Mouse (Mus musculus) thymus, adult 2 months (tissue): ENCODE results near the gene Mettl24. TPM values are rescaled to one million over a fixed set of nuclear protein-coding genes. Genes with fewer than 3 reads are reported as not detected.

Experiments used
- DNase-seq: peaks from one replicate; pipeline ENCODE4 v3.0.0; 2021
- H3K27ac ChIP-seq: fragments of 200-500 bp; 2 replicates; pipeline ENCODE4 v1.5.1; 2012; ENCODE audit warnings: low read length, control low read depth; ENCODE audit not compliant: control insufficient read depth, insufficient read depth
- H3K27me3 ChIP-seq: fragments of 200-500 bp; 2 replicates; pipeline ENCODE4 v1.6.1; 2012; ENCODE audit warnings: mild to moderate bottlenecking, low read length, moderate library complexity, mixed read lengths; ENCODE audit not compliant: control insufficient read depth, insufficient read depth
- H3K36me3 ChIP-seq: fragments of 200-500 bp; 2 replicates; pipeline ENCODE4 v1.6.1; 2012; ENCODE audit warnings: mild to moderate bottlenecking, low read length, moderate library complexity; ENCODE audit not compliant: control insufficient read depth, insufficient read depth
- H3K4me1 ChIP-seq: fragments of 200-500 bp; replicated peaks from 2 replicates; pipeline ENCODE4 v1.6.1; 2012; ENCODE audit warnings: low read length; ENCODE audit not compliant: control insufficient read depth, insufficient read depth
- H3K4me3 ChIP-seq: fragments of 200-500 bp; 2 replicates; pipeline ENCODE4 v1.5.1; 2012; ENCODE audit warnings: mild to moderate bottlenecking, low read length, control low read depth, moderate library complexity; ENCODE audit not compliant: control insufficient read depth, insufficient read depth
- CTCF ChIP-seq: fragments of 200-500 bp; IDR thresholded peaks from 2 replicates; pipeline ENCODE4 v1.5.1; 2012; ENCODE audit warnings: mild to moderate bottlenecking, control low read depth, low read length, moderate library complexity, borderline replicate concordance; ENCODE audit not compliant: control insufficient read depth, poor library complexity, insufficient read depth; ENCODE audit errors: extremely low read depth
- POLR2A ChIP-seq: fragments of 200-500 bp; IDR thresholded peaks from 2 replicates; pipeline ENCODE4 v1.6.1; 2012; ENCODE audit warnings: mild to moderate bottlenecking, low read length, control low read depth, moderate library complexity; ENCODE audit not compliant: control insufficient read depth, poor library complexity, insufficient read depth; ENCODE audit errors: extremely low read depth
- WGBS: fragments of 180-500 bp; shearing (Covaris S2); methylation state at CpG from one replicate; pipeline ENCODE4 v1.1.7; 2018; 5-methylcytosine and 5-hydroxymethylcytosine counted together
- polyA plus RNA-seq: library from polyadenylated mRNA; depleted of rRNA; stranded (reverse); fragments of >200 nt; gene quantifications from 2 replicates; pipeline ENCODE4 v1.2.3, GENCODE M21; 2012

Mettl24 gene
- polyA plus RNA-seq, 1 experiment = 0.36 TPM

DNA sequence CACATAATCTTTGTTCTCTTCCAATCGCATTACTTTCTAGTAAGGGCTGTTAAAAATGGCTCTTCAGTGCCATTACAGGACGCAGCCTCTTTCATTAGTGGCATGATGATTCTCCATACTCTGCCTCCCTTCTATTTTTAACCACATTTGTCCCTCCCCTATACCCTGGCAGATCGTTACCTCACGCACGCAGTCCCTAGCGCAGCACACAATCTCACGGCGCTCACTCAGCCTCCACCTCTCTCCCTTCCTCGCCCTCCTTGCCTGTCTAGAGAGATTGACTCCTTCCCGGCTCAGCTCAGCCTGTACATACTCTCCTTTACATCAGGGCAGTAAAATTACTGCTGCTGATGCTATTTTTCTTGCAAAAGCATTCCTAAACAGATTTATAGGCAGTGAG, 161.5 kb downstream of the Mettl24 start:
- no peak for TF ChIP-seq POLR2A
- no peak for TF ChIP-seq CTCF
- H3K27ac ChIP-seq = no peak overlapping the region
- DNase-seq = no peak
- H3K36me3 ChIP-seq = peaks cover 53% of the 10 kb centered on the region
- no peak overlapping the region for H3K4me3 ChIP-seq
- 96% methylated on average over 10 of the region's 10 CpGs for WGBS
- no peaks in the 10 kb centered on the region for H3K27me3 ChIP-seq
- no peaks in the 10 kb centered on the region for H3K4me1 ChIP-seq

- Histone ChIP-seq H3K27me3 (no peaks in the 10 kb centered on the region), H3K36me3 (peaks cover 49% of the 10 kb centered on the region), H3K27ac (no peak overlapping the region), H3K4me3 (no peak overlapping the region), H3K4me1 (no peaks in the 10 kb centered on the region)
- DNase-seq = no peak
- TF ChIP-seq CTCF (no peak), POLR2A (no peak)
- 97% methylated on average over 6 of the region's 6 CpGs for WGBS
Observed at GRCm38 (mm10) chr10:40845626-40846025, 162.5 kb downstream of the Mettl24 start.

DNA sequence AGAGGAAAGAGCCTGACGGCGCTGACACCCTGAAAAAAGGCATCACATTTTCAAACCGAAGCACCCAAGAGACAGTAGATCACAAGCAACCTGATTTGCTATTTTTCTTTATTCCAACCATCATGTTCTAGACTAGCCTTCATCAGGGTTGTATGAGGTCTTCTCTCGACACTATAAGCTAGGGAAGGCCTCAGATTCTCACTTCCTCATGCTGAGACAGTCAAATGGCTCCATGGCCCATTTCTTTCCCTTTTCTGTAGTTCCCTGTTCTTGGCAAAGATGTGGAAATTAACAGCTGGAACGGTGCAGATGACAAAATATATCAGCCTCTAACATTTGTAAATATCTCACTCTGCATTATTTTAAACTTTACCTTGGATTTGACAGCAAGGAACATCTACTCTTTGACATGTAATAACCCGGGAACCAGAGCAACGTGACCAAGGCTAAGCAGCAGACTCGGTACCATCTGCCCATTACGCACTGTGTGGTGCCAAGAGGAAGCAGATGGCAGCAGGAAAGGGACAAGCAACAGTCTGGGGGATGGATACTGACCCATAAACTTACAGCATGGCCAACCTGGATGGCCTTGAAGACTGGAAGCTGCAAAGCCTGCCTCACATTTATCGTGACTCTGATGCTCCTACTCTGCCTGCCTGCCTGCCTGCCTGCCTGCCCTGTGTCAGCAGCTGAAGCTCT, 164.2 kb downstream of the Mettl24 start:
- Histone ChIP-seq H3K4me3 (no peak overlapping the region), H3K4me1 (no peaks in the 10 kb centered on the region), H3K27ac (no peak overlapping the region), H3K36me3 (peaks cover 41% of the 10 kb centered on the region), H3K27me3 (no peaks in the 10 kb centered on the region)
- DNase-seq = no peak
- WGBS = 94% methylated on average over 10 of the region's 10 CpGs
- TF ChIP-seq POLR2A (no peak), CTCF (no peak)

DNA sequence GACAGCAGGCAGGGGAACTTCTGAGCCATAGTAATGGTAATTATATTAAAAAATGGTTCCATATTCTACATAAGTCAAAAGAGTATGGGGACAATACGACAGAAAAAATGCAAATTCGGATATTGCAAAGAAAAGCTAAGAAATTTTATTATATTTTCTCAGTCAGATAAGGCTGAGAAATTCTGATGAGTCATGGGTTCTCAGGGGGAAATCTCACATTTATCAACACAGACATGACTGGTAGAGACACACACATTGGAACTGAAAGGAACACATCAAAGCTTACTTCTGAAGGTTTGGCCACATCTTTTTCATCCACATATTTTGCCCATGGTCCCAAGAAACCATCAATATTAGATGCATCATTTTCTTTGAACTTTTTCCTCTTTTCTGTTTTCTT, 167.6 kb downstream of the Mettl24 start:
- Histone ChIP-seq H3K27ac (no peak overlapping the region), H3K36me3 (peaks cover 22% of the 10 kb centered on the region), H3K4me3 (no peak overlapping the region), H3K4me1 (no peaks in the 10 kb centered on the region), H3K27me3 (no peaks in the 10 kb centered on the region)
- no peak for DNase-seq
- WGBS = 94% methylated on average over 2 of the region's 2 CpGs
- TF ChIP-seq POLR2A (no peak), CTCF (no peak)

DNA sequence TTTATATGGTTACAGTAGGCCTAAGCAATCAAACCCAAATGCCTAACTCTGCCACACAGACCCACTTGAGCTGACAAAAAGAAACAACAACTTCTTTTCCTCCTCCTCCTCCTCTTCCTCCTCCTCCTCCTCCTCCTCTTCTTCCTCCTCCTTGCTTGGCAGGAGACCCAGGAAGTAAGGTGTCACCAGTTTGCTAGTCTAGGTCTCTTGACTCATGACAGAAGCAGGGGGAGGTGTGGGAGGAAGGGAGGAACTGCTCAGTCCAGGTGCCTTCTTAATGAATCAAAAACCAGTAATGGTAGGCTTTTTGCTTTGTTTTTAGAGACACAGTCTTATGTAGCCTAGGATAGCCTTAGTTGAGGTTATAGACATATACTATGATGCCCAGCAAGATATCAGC, 168.1 kb downstream of the Mettl24 start:
- no peaks in the 10 kb centered on the region for H3K27me3 ChIP-seq
- no peaks in the 10 kb centered on the region for H3K4me1 ChIP-seq
- H3K4me3 ChIP-seq = no peak overlapping the region
- no peak for TF ChIP-seq CTCF
- TF ChIP-seq POLR2A = no peak
- no peak overlapping the region for H3K27ac ChIP-seq
- H3K36me3 ChIP-seq = peaks cover 21% of the 10 kb centered on the region
- no peak for DNase-seq

DNA sequence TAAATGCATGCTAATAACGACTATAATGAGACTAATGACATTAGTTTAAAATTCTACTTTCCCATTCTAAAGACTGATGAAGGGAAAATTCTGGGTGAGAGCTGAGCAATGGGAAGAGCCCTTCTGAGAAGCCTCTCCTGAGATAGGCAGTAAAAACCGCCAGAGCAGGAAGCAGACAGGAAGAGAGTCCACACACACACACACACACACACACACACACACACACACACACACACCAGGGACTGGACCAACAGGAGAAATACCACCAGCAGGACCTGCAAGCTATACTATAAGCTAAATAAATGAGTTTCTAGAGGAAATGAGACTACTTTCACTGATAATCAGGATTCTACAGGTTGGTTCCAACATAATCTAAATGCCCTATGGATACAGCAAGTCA, 172.5 kb downstream of the Mettl24 start:
- no peaks in the 10 kb centered on the region for H3K36me3 ChIP-seq
- no peaks in the 10 kb centered on the region for H3K4me1 ChIP-seq
- H3K27ac ChIP-seq = no peak overlapping the region
- no peak for TF ChIP-seq CTCF
- DNase-seq = no peak
- no peak overlapping the region for H3K4me3 ChIP-seq
- no peaks in the 10 kb centered on the region for H3K27me3 ChIP-seq
- WGBS = 64% methylated on average over 2 of the region's 2 CpGs

GRCm38 (mm10) chr10:40856703-40857102, 173.6 kb downstream of the Mettl24 start:
- H3K36me3 ChIP-seq = no peaks in the 10 kb centered on the region
- H3K4me1 ChIP-seq = no peaks in the 10 kb centered on the region
- 99% methylated on average over 7 of the region's 7 CpGs for WGBS
- no peak for DNase-seq
- H3K27ac ChIP-seq = no peak overlapping the region
- H3K4me3 ChIP-seq = no peak overlapping the region
- no peaks in the 10 kb centered on the region for H3K27me3 ChIP-seq
- no peak for TF ChIP-seq CTCF
- no peak for TF ChIP-seq POLR2A
